Mouse (Mus musculus): ENCODE data around the gene Stradb. TPM values are rescaled to one million over a fixed set of nuclear protein-coding genes. Genes with fewer than 3 reads are reported as not detected.
"Not testable (repeated sequence)": the region's sequence is repeated elsewhere in the genome, so short reads cannot be mapped to it uniquely, and the experiment has no call there.

The Stradb gene
- total RNA-seq, 2 experiments from 2014 or later: 117 to 129 TPM

- DNase-seq (ENCODE audit: low spot score): not testable (repeated sequence)
These were observed 14.4 kb upstream of the Stradb start for GRCm38 (mm10) chr1:58958789-58959526.

- no peak for DNase-seq (ENCODE audit: low spot score)
These were observed 13.6 kb upstream of the Stradb start for GRCm38 (mm10) chr1:58959682-58960081.

- DNase-seq (ENCODE audit: low spot score): no peak
These were observed 12.0 kb upstream of the Stradb start for GRCm38 (mm10) chr1:58961152-58961893.

- DNase-seq (ENCODE audit: low spot score): no peak
These were observed 10.9 kb upstream of the Stradb start for GRCm38 (mm10) chr1:58962418-58962817.

GRCm38 (mm10) chr1:58962865-58963264 is 10.5 kb upstream of the Stradb start:
- DNase-seq (ENCODE audit: low spot score): no peak

- DNase-seq (ENCODE audit: low spot score): no peak
These were observed 5.8 kb upstream of the Stradb start for GRCm38 (mm10) chr1:58967534-58967933.

GRCm38 (mm10) chr1:58970054-58970453 is 3.3 kb upstream of the Stradb start:
- no peak for DNase-seq (ENCODE audit: low spot score)

- peak; percentile 33 for DNase-seq (ENCODE audit: low spot score)
These were observed 2.2 kb upstream of the Stradb start for GRCm38 (mm10) chr1:58971097-58971496.

- DNase-seq (ENCODE audit: low spot score): no peak
These were observed 414 bp upstream of the Stradb start for GRCm38 (mm10) chr1:58972851-58973365.

GRCm38 (mm10) chr1:58982276-58982675 is 9.0 kb downstream of the Stradb start:
- DNase-seq (ENCODE audit: low spot score): no peak

- peak; percentile 58 for DNase-seq (ENCODE audit: low spot score)
These were observed 11.3 kb downstream of the Stradb start for GRCm38 (mm10) chr1:58984586-58984985.

GRCm38 (mm10) chr1:58993144-58993543 is 19.8 kb downstream of the Stradb start:
- DNase-seq (ENCODE audit: low spot score): no peak

GRCm38 (mm10) chr1:58993723-58994122 is 20.4 kb downstream of the Stradb start:
- DNase-seq (ENCODE audit: low spot score): no peak

- DNase-seq (ENCODE audit: low spot score): no peak
These were observed 22.0 kb downstream of the Stradb start for GRCm38 (mm10) chr1:58995313-58995712.

- DNase-seq (ENCODE audit: low spot score): no peak
These were observed 35.9 kb downstream of the Stradb start for GRCm38 (mm10) chr1:59009250-59009649.

- DNase-seq (ENCODE audit: low spot score): no peak
These were observed 48.2 kb downstream of the Stradb start for GRCm38 (mm10) chr1:59021556-59021955.

- DNase-seq (ENCODE audit: low spot score): no peak
These were observed 64.4 kb downstream of the Stradb start for GRCm38 (mm10) chr1:59037723-59038122.

Other genes with a start within 250 kb of the Stradb start
- gene Casp8, start 178.1 kb upstream of the Stradb start, total RNA-seq (2021): 1 to 10 TPM; 1.6 to 3.3 TPM
- gene Trak2, start 92 bp upstream of the Stradb start, total RNA-seq (2021): 10 to 100 TPM; 56.1 to 83.1 TPM
- gene C2cd6, start 121.4 kb downstream of the Stradb start, total RNA-seq (2021): not detected
- 1 to 10 TPM; 3.2 to 4.4 TPM for gene Tmem237, start 146.9 kb downstream of the Stradb start, total RNA-seq (2021)
- under 1 TPM; 0.09 to 0.14 TPM for gene Mpp4, start 189.9 kb downstream of the Stradb start, total RNA-seq (2021)

Measured in gastrocnemius, adult 18-20 months (tissue).